Comparison of ENCODE assay signal across 8 mouse cellular contexts in genomic region chr2:77279861-77280511, GRCm38 (mm10). TPM values are rescaled to one million over a fixed set of nuclear protein-coding genes. Genes with fewer than 3 reads are reported as not detected.
A peak's percentile ranks its signal among the peaks of the same experiment; 100 is the strongest.
DNase-seq lines count a peak whose midpoint lies in the region; ATAC-seq and TF ChIP-seq lines count a peak whose summit lies in the region.

No protein-coding gene starts in this region.

- no peaks in the 10 kb centered on the region for H3K9me3 ChIP-seq in heart, embryonic 15.5 days (replicated peaks)
- H3K9me3 ChIP-seq in limb, embryonic 15.5 days = no peaks in the 10 kb centered on the region
- no peaks in the 10 kb centered on the region for H3K9me3 ChIP-seq in neural tube, embryonic 13.5 days

- POLR2A ChIA-PET in Patski (lab: Charles Lee) = no interaction called here

- CTCF ChIA-PET in Patski (lab: Charles Lee) = interaction anchor here (1.0 to 2.6 kb wide), 4 partner anchors 10 to 62 kb away, joined by 3 to 7 read pairs (median 4); no protein-coding TSS in a partner anchor

- H3K4me2 ChIP-seq in heart, embryonic 15.5 days = peak overlapping the region; percentile 94
- peak overlapping the region; percentile 82 for H3K4me2 ChIP-seq in limb, embryonic 15.5 days
- peak overlapping the region; percentile 71 for H3K4me2 ChIP-seq in neural tube, embryonic 13.5 days

- H3K27me3 ChIP-seq in Patski = no peaks in the 10 kb centered on the region
- H3K27me3 ChIP-seq in heart, embryonic 15.5 days = no peaks in the 10 kb centered on the region
- H3K27me3 ChIP-seq in limb, embryonic 15.5 days = no peaks in the 10 kb centered on the region
- H3K27me3 ChIP-seq in neural tube, embryonic 13.5 days = no peaks in the 10 kb centered on the region

- peak; percentile 50 to 65 for DNase-seq in layer of hippocampus, postnatal 10 days (ENCODE audit: low spot score in 2 of 2)
- DNase-seq in layer of hippocampus, postnatal 25 days (ENCODE audit: extremely low spot score in 1 of 2, low spot score in 1 of 2) = no peak
- DNase-seq in Patski (ENCODE audit: low read depth, low spot score) = no peak
- peak; percentile 72 to 74 for DNase-seq in cerebellum, postnatal 25 days
- no peak for DNase-seq in T-cell, adult 2 months (ENCODE audit: low spot score)

- peak; percentile 26 for ATAC-seq in Patski
- ATAC-seq in heart, embryonic 15.5 days (replicated peaks; ENCODE audit: insufficient number of reproducible peaks, insufficient read depth, low FRiP score, low read depth) = peak; percentile 51
- peak; percentile 18; the same call in 1 of the 2 replicates for ATAC-seq in limb, embryonic 15.5 days (ENCODE audit: insufficient number of reproducible peaks, low FRiP score, low TSS enrichment, low read depth)
- peak; percentile 78 for ATAC-seq in neural tube, embryonic 13.5 days (ENCODE audit: low read depth)

- WGBS in heart, embryonic 15.5 days = under 1% methylated on average over 43 of the region's 57 CpGs
- WGBS in limb, embryonic 15.5 days = 3% methylated on average over 30 of the region's 57 CpGs
- WGBS in neural tube, embryonic 13.5 days = under 1% methylated on average over 40 of the region's 57 CpGs

- peak overlapping the region; percentile 88 for H3K4me3 ChIP-seq in heart, embryonic 15.5 days
- peak overlapping the region; percentile 83 for H3K4me3 ChIP-seq in limb, embryonic 15.5 days
- H3K4me3 ChIP-seq in neural tube, embryonic 13.5 days = peak overlapping the region; percentile 94

- H3K9ac ChIP-seq in heart, embryonic 15.5 days = peak overlapping the region; percentile 95
- H3K9ac ChIP-seq in limb, embryonic 15.5 days = peak overlapping the region; percentile 90
- peak overlapping the region; percentile 99 for H3K9ac ChIP-seq in neural tube, embryonic 13.5 days

- peak overlapping the region; percentile 68 for H3K27ac ChIP-seq in heart, embryonic 15.5 days
- peak overlapping the region; percentile 76 for H3K27ac ChIP-seq in limb, embryonic 15.5 days
- peak overlapping the region; percentile 92 for H3K27ac ChIP-seq in neural tube, embryonic 13.5 days (replicated peaks)

- H3K36me3 ChIP-seq in heart, embryonic 15.5 days = no peaks in the 10 kb centered on the region
- no peaks in the 10 kb centered on the region for H3K36me3 ChIP-seq in limb, embryonic 15.5 days
- H3K36me3 ChIP-seq in neural tube, embryonic 13.5 days = no peaks in the 10 kb centered on the region

- peaks cover 14% of the 10 kb centered on the region for H3K4me1 ChIP-seq in heart, embryonic 15.5 days (replicated peaks)
- peaks cover 12% of the 10 kb centered on the region; the same call in 1 of the 2 replicates for H3K4me1 ChIP-seq in limb, embryonic 15.5 days
- peaks cover 30% of the 10 kb centered on the region for H3K4me1 ChIP-seq in neural tube, embryonic 13.5 days (replicated peaks)

- in situ Hi-C loops in Patski (cut with MboI; ENCODE audit: low pct_unique_long_range_greater_than_20kb) = loop anchor here (10.0 kb wide), 1 partner anchor 55 kb away; no protein-coding TSS in a partner anchor

- no peak for TF ChIP-seq CTCF in Patski (IDR thresholded peaks at IDR 0.05)

RNA-seq across cellular contexts. Expression of gene Sestd1, which starts 0.4 kb away (rescaled TPM):
- total RNA-seq in layer of hippocampus, postnatal 10 days (2021) = 10 to 100 TPM; 83.7 to 90.9 TPM
- 10 to 100 TPM; 37.3 to 45.0 TPM for total RNA-seq in layer of hippocampus, postnatal 25 days (2021)
- 36.2 TPM for polyA plus RNA-seq in Patski (2021)
- 9.7 and 11.8 TPM in 2 replicates for polyA plus RNA-seq in heart, embryonic 15.5 days (2015; fragmentation: Nextera tagmentation; extraction: Ambion mirVana)
- polyA plus RNA-seq in limb, embryonic 15.5 days (2015; fragmentation: Nextera tagmentation; extraction: Ambion mirVana) = 16.9 and 17.3 TPM in 2 replicates
- polyA plus RNA-seq in neural tube, embryonic 13.5 days (2015; fragmentation: Nextera tagmentation; extraction: Ambion mirVana) = 30.8 and 33.6 TPM in 2 replicates

Comparison
In these comparisons a context has a peak if more than half of its experiments do, and no peak if none do; other contexts are left out.
1. DNase-seq: peak in layer of hippocampus, postnatal 10 days (2 of 2) and cerebellum, postnatal 25 days (2 of 2); none in layer of hippocampus, postnatal 25 days (0 of 2), Patski (single experiment) and T-cell, adult 2 months (single experiment).
2. ATAC-seq: peak in every context shown above with its lines; median percentile 78 in neural tube, embryonic 13.5 days; 51 in heart, embryonic 15.5 days; 26 in Patski; 18 in limb, embryonic 15.5 days.
3. Peak in every context shown above with its lines, with median percentiles within 50 percentile points of each other: H3K27ac ChIP-seq, H3K4me2 ChIP-seq, H3K4me3 ChIP-seq and H3K9ac ChIP-seq.